Mouse (Mus musculus) forebrain, embryonic 14.5 days (tissue): Measurements from ENCODE around the gene Wdr43. TPM values are rescaled to one million over a fixed set of nuclear protein-coding genes. Genes with fewer than 3 reads are reported as not detected.
A peak's percentile ranks its signal among the peaks of the same experiment; 100 is the strongest.

Experiments
- ATAC-seq: fragments of 200-750 bp; cut with Nextera tagmentation; 2 replicates; pipeline ENCODE4 v1.8.0; 2017; ENCODE audit warnings: mild to moderate bottlenecking, moderate library complexity
- DNase-seq: peaks from one replicate; pipeline ENCODE4 v3.0.0-alpha.2; 2015; ENCODE audit warnings: low spot score
- H3K27ac ChIP-seq: fragments of 300-500 bp; sonication (generic); 2 replicates; pipeline ENCODE4 v1.5.1; 2014; ENCODE audit warnings: low read depth, mild to moderate bottlenecking, control low read depth, low read length, moderate library complexity
- H3K27me3 ChIP-seq: fragments of 300-500 bp; sonication (generic); replicated peaks from 2 replicates; pipeline ENCODE4 v1.6.1; 2014; ENCODE audit warnings: low read length, control low read depth, mixed read lengths; ENCODE audit not compliant: control insufficient read depth, insufficient read depth
- H3K36me3 ChIP-seq: fragments of 300-500 bp; sonication (generic); 2 replicates; pipeline ENCODE4 v1.6.1; 2014; ENCODE audit warnings: low read length, control low read depth; ENCODE audit not compliant: control insufficient read depth, insufficient read depth
- H3K4me1 ChIP-seq: fragments of 300-500 bp; sonication (generic); 2 replicates; pipeline ENCODE4 v1.6.1; 2014; ENCODE audit warnings: antibody characterized with exemption, low read length, control low read depth; ENCODE audit not compliant: control insufficient read depth, insufficient read depth
- H3K4me2 ChIP-seq: fragments of 300-500 bp; sonication (generic); 2 replicates; pipeline ENCODE4 v1.6.1; 2014; ENCODE audit warnings: mild to moderate bottlenecking, control low read depth, low read length
- H3K4me3 ChIP-seq: fragments of 300-500 bp; sonication (generic); 2 replicates; pipeline ENCODE4 v1.5.1; 2014; ENCODE audit warnings: low read depth, low read length, control low read depth
- H3K9ac ChIP-seq: fragments of 300-500 bp; sonication (generic); 2 replicates; pipeline ENCODE4 v1.6.1; 2014; ENCODE audit warnings: mild to moderate bottlenecking, low read length, control low read depth, moderate library complexity
- H3K9me3 ChIP-seq: fragments of 300-500 bp; sonication (generic); replicated peaks from 2 replicates; pipeline ENCODE4 v1.6.1; 2016; ENCODE audit warnings: low read length, control low read depth, mixed read lengths; ENCODE audit not compliant: control insufficient read depth
- WGBS: fragments of 180-500 bp; shearing (Covaris S2); extraction: QIAGEN DNeasy Blood & Tissue Kit; methylation state at CpG from one replicate; pipeline ENCODE4 v1.1.7; 2014; 5-methylcytosine and 5-hydroxymethylcytosine counted together
- polyA plus RNA-seq: library from polyadenylated mRNA; unstranded; fragments of >200 nt; fragmentation: Nextera tagmentation; extraction: Ambion mirVana; gene quantifications from 2 replicates; pipeline ENCODE4 v1.2.1, GENCODE M21; 2014

Wdr43 gene
- polyA plus RNA-seq = 56.6 and 63.7 TPM in 2 replicates

- no peak within 1 kb of the TSS for H3K27ac ChIP-seq
- H3K36me3 ChIP-seq = 0 out of 2 replicates have a peak, but pooled peaks cover 3% of the 10 kb centered on the region
- H3K4me1 ChIP-seq = peaks cover 11% of the 10 kb centered on the region; the same call in 1 of the 2 replicates
- H3K4me2 ChIP-seq = peak within 1 kb of the TSS; percentile 84
- ATAC-seq (peak; percentile 100), DNase-seq (peak; percentile 99)
- peak within 1 kb of the TSS; percentile 100 for H3K4me3 ChIP-seq
- WGBS = 6% methylated on average over 40 of the region's 40 CpGs
- H3K9me3 ChIP-seq = no peaks in the 10 kb centered on the region
- no peaks in the 10 kb centered on the region for H3K27me3 ChIP-seq
- peak within 1 kb of the TSS; percentile 91 for H3K9ac ChIP-seq
Measured at GRCm38 (mm10) chr17:71615638-71616318, at the start of gene Wdr43. Gene Wdr43 (plus strand): TSS chr17:71615895.

DNA sequence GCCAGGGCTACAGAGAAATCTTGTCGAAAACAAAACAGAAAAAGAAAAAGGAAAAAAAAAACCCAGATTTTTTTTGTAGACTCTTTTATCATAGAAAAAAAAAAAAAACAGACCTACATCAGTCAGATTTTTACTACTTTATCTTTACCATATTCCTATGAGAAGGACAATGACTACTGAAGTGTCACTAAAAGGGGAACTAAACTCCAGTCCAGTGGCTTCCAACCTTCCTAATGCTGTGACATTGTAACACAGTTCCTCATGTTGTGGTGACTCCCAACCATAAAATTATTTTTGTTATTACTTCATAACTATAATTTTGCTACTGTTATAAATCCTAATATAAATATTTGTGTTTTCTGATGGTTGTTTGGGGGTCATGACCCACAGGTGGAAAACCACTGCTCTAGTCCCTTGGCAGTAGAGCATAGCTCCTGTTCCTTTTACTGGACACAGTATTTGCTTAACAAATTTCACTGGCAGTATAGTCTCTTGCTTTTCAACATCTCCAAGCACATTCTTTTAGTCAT, 36.5 kb upstream of the Wdr43 start:
- no peak overlapping the region for H3K9ac ChIP-seq
- no peak overlapping the region for H3K4me2 ChIP-seq
- no peak for ATAC-seq
- no peaks in the 10 kb centered on the region for H3K36me3 ChIP-seq
- no peak for DNase-seq
- H3K27me3 ChIP-seq = no peaks in the 10 kb centered on the region
- H3K9me3 ChIP-seq = no peaks in the 10 kb centered on the region
- no peaks in the 10 kb centered on the region for H3K4me1 ChIP-seq
- no peak overlapping the region for H3K4me3 ChIP-seq
- H3K27ac ChIP-seq = no peak overlapping the region
- whole genome bisulfite sequencing = 88% methylated on average over 1 of the region's 1 CpGs

DNA sequence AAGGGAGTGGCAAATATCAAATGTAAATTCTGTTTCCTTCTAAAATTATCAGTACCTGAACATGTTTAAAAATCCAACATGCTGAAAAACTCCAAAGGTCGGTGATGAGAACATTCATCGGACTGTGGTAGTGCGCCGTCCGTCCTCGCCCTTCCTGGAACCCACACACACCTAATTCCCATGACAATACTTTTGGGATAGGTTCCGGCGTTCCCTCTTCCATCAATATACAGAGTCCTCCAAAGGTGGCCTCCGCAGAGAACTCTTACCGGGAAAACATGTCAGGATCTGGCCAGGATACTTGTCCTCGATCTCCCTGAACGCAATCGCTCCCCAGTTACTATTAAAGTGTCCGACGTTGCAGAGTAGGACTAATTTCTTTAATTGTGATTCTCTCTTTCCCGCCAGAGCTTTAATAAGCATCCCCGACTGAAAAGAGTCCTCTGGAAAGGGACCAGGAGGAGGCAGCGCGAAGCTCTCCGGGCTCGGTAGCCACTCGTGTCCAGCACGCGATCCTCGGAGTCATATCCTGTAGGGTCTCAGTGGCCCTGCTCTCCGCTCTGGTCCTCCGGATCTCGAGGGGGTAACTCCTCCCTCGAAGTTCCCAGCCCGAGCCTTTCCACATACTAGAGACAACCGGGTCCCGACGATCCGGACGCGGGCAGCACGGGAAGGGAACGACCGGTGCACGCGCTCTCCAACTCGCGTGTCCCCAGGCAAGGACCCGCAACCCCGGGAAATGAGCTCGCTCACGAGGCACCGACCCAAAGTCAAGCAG, 17.6 kb upstream of the Wdr43 start:
- peak overlapping the region; percentile 75 for H3K9ac ChIP-seq
- H3K27ac ChIP-seq = peak overlapping the region; percentile 66; the same call in 1 of the 2 replicates
- WGBS = under 1% methylated on average over 48 of the region's 48 CpGs
- H3K4me1 ChIP-seq = peaks cover 18% of the 10 kb centered on the region
- H3K9me3 ChIP-seq = no peaks in the 10 kb centered on the region
- H3K4me2 ChIP-seq = peak overlapping the region; percentile 90
- peak overlapping the region; percentile 70 for H3K4me3 ChIP-seq
- ATAC-seq = peak; percentile 79
- H3K36me3 ChIP-seq = no peaks in the 10 kb centered on the region
- no peaks in the 10 kb centered on the region for H3K27me3 ChIP-seq
- DNase-seq = peak; percentile 40

GRCm38 (mm10) chr17:71598659-71599554, 16.8 kb upstream of the Wdr43 start:
- H3K4me1 ChIP-seq = peaks cover 18% of the 10 kb centered on the region
- peak overlapping the region; percentile 70 for H3K4me3 ChIP-seq
- H3K9ac ChIP-seq = peak overlapping the region; percentile 75
- peak overlapping the region; percentile 66; the same call in 1 of the 2 replicates for H3K27ac ChIP-seq
- peak; percentile 98 for ATAC-seq
- 5% methylated on average over 42 of the region's 42 CpGs for WGBS
- H3K9me3 ChIP-seq = no peaks in the 10 kb centered on the region
- H3K27me3 ChIP-seq = no peaks in the 10 kb centered on the region
- H3K4me2 ChIP-seq = peak overlapping the region; percentile 90
- DNase-seq = peak; percentile 95
- no peaks in the 10 kb centered on the region for H3K36me3 ChIP-seq

- H3K9me3 ChIP-seq = no peaks in the 10 kb centered on the region
- 0 out of 2 replicates have a peak, but pooled peaks cover 3% of the 10 kb centered on the region for H3K36me3 ChIP-seq
- H3K9ac ChIP-seq = peak overlapping the region; percentile 91
- H3K4me2 ChIP-seq = peak overlapping the region; percentile 84
- H3K4me3 ChIP-seq = peak overlapping the region; percentile 100
- WGBS = under 1% methylated on average over 60 of the region's 73 CpGs
- DNase-seq (peak; percentile 15), ATAC-seq (peak; percentile 79)
- H3K27me3 ChIP-seq = no peaks in the 10 kb centered on the region
- H3K4me1 ChIP-seq = peaks cover 11% of the 10 kb centered on the region; the same call in 1 of the 2 replicates
- no peak overlapping the region for H3K27ac ChIP-seq
Measured at GRCm38 (mm10) chr17:71616319-71617032, 781 bp downstream of the Wdr43 start.

- DNase-seq = no peak
- H3K4me1 ChIP-seq = peaks cover 11% of the 10 kb centered on the region; the same call in 1 of the 2 replicates
- no peaks in the 10 kb centered on the region for H3K27me3 ChIP-seq
- ATAC-seq = no peak
- H3K9ac ChIP-seq = peak overlapping the region; percentile 91
- no peak overlapping the region for H3K27ac ChIP-seq
- under 1% methylated on average over 10 of the region's 10 CpGs for WGBS
- H3K4me3 ChIP-seq = peak overlapping the region; percentile 100
- no peaks in the 10 kb centered on the region for H3K9me3 ChIP-seq
- H3K36me3 ChIP-seq = 0 out of 2 replicates have a peak, but pooled peaks cover 3% of the 10 kb centered on the region
- H3K4me2 ChIP-seq = peak overlapping the region; percentile 84
Measured at GRCm38 (mm10) chr17:71617033-71617362, 1.3 kb downstream of the Wdr43 start.

GRCm38 (mm10) chr17:71617974-71618373, 2.3 kb downstream of the Wdr43 start:
- DNase-seq (no peak), ATAC-seq (no peak)
- no peak overlapping the region for H3K27ac ChIP-seq
- 0 out of 2 replicates have a peak, but pooled peaks cover 3% of the 10 kb centered on the region for H3K36me3 ChIP-seq
- H3K9ac ChIP-seq = no peak overlapping the region; the same call in 1 of the 2 replicates
- H3K9me3 ChIP-seq = no peaks in the 10 kb centered on the region
- H3K4me2 ChIP-seq = peak overlapping the region; percentile 84
- H3K4me1 ChIP-seq = peaks cover 11% of the 10 kb centered on the region; the same call in 1 of the 2 replicates
- 0 out of 2 replicates have a peak overlapping the region, but pooled peaks have one; percentile 100 for H3K4me3 ChIP-seq
- WGBS = 78% methylated on average over 4 of the region's 4 CpGs
- no peaks in the 10 kb centered on the region for H3K27me3 ChIP-seq
